Mouse (Mus musculus): ENCODE results near the gene Memo1.
A peak's percentile ranks its signal among the peaks of the same experiment; 100 is the strongest.
"Not testable (repeated sequence)": the region's sequence is repeated elsewhere in the genome, so short reads cannot be mapped to it uniquely, and the experiment has no call there.

Gene Memo1

DNA sequence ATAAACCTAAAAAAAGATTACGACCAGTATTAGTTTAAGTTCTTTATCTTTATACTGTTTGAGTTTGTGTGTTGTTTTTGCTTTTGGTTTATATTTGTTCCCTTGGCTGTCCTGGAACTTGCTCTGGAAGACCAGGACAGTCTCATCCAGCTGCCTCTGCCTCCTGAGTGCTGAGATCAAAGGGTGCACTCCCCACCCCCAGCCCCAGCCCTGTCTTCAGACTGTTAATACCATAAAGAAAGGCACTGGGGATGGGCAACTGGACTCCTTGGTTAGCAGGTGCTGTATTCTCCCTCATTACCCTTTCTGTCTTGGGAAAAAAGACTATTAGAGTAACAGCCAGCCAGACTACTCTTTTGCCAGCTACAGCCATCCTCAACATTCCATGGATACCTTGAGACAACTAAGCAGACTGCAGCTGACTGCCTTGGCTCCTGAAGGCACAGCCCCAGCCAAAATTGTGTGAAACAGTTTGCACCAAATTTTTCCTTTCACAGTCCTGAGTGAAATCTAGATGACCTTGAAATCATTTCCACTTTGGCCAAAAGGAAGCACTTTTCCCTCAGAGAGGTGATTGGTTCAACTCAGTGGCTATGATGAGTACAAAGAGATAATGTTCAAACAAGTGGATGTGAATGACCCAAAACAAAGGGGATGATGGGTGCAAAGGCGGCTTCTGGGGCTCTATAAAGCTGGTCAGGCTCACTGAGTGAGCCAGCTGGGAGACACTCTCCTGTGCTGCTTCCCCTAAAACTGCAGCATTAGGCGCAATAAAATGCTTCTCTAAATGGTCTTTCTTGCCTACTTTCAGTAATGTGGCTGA lies 30.8 kb downstream of the Memo1 start:
- DNase-seq (ENCODE audit: low read depth, low spot score) = peak; percentile 19

DNA sequence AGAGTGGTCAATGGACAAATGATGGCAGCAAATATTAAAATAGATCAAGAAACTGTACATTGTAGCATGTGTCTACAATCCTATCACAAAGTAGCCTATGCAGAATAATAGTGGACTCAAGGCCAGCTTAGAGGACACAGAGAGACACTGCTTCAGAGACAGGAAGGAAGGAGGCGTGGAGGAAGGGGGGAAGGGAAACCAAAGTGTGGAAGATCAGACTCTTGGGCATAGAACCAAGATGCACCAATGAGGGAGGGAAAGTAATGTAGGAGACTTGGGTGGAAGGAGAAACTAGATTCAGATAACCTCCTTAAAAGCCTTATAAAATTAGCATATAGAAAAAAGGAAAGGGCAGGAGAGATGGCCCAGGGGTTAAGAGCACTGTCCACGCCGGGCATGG lies 32.9 kb downstream of the Memo1 start:
- no peak for DNase-seq (ENCODE audit: low read depth, low spot score)

DNA sequence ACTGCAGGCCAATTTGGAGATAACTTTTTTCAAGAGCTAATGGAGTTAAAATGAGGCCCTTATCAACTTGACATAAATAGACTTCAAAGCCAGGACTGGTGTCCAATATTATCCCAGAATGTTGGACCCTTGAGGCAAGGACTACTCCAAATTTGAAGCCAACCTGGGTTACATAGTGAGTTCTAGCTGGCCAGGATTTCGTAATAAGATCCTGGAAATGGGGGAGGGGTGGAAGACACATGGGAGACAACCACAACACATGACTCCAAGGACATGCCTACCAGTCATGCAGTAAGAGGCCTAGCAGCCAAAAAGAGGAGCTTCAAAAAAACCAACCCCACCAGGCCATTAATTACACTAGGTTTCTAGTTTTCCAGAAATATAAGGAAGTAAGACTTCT lies 50.0 kb downstream of the Memo1 start:
- no peak for DNase-seq (ENCODE audit: low read depth, low spot score)

DNA sequence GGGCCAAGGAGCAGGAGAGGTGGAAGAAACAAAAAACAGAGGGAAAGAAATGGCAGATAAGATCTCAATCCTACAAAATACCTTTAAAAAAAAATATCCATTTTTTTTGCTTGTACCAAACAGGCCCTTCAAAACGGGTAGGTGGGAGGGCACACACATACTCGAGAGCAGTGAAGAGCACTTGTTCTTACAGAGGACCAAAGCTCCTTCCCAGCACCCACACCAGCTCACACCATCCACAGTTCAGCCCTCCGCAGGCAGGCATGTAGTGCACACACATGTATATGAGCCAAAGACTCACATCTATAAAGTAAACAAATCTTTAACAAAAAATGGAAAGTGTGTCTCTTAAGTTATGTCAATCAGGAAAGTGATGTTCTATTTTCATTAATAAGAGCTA lies 52.5 kb downstream of the Memo1 start:
- no peak for DNase-seq (ENCODE audit: low read depth, low spot score)

DNA sequence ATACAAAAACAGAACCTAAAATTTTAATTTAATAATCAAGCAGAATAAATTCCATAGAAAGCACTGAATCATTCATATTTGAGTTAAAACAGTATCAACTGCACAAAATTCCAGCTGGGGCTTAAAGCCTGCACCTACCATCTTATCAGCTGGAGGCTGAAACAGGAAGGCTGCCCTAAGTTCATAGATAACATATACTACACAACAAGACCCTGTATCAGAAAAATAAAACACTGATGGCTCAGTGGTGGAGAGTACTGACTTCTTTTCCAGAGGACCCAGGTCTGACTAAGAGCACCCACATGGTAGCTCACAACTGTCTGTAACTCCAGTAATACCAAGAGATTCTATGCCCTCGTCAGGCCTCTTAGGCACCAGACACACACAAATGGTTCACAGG lies 55.0 kb downstream of the Memo1 start:
- no peak for DNase-seq (ENCODE audit: low read depth, low spot score)

DNA sequence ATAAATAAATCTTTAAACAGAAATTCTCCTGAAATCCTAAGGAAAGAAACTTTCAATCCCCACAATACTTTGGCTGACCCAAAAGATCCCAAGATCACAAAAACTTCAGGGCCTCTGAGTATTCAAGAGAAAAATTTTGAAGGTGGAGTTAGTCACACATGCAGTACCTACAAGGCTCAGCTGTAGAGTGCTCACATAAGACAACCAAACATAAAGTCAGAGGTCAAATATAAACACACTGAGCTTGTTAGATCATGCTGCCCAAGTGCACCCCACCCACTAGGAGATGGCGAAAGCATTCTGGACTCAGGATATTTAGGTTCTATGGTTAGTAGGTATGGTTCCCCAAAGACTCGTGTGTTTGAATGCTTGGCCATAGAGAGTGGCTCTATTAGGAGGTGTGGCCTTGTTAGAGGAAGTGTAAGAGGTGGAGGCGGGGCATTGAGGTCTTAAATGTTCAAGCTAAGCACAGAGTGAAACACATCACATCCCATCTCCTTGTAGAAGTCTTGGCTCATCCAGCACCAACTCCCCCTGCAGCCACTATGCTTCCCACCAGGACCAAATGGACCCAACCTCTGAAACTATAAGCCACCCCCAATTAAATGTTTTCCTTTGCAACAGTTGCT lies 67.1 kb downstream of the Memo1 start:
- DNase-seq (ENCODE audit: low read depth, low spot score) = no peak

DNA sequence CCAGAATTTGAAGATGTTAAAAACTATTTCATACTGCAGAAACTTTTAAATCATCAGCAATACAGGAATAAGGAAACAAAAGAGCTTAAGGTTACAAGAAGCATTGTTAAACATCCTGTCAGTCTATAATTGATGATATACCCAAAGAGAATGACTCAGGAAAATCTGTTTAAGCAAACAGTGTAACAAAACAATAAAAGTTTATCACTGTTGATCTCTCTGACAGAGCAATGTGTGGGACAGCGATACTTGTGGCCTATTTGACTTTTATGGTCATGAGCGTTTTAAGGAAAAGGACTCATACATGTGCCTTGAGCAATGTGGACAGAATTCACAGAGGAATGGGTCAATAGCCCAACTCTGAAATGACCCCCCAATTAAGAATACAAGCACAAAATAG lies 78.0 kb downstream of the Memo1 start:
- DNase-seq (ENCODE audit: low read depth, low spot score) = no peak

DNA sequence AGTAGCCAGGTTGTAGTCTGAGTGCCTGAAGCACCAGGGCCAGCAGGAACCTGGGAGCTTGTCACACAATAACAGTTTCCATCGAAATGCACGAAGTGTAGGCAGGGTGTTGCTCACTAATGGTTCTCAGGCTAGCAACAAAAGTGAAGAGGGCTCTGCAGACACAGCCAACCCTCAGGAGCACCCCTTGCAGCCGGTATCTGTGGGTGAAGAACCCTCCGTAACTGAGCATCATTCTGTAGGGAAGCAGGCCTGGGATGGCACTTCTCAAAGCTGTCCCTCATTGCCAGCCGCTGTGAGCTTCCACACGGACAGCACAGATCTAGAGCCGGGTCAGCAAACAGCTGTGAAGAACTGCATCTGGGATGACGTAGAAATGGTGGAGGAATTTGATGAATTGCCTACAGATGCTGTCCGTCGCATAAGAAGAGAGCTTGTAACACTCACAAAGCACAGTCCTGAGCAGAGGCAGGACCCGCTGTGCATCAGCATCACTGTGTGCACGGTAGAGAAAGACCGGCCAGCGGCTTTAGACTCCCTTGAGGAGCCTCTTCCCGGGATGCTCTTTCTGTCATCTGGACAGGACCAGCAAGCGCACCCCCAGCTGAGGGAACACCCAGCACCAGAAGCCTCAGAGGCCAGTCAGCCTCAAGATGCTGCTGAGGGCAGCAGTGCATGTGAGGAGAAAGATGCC lies 82.3 kb downstream of the Memo1 start:
- not testable (repeated sequence) for DNase-seq (ENCODE audit: low read depth, low spot score)

DNA sequence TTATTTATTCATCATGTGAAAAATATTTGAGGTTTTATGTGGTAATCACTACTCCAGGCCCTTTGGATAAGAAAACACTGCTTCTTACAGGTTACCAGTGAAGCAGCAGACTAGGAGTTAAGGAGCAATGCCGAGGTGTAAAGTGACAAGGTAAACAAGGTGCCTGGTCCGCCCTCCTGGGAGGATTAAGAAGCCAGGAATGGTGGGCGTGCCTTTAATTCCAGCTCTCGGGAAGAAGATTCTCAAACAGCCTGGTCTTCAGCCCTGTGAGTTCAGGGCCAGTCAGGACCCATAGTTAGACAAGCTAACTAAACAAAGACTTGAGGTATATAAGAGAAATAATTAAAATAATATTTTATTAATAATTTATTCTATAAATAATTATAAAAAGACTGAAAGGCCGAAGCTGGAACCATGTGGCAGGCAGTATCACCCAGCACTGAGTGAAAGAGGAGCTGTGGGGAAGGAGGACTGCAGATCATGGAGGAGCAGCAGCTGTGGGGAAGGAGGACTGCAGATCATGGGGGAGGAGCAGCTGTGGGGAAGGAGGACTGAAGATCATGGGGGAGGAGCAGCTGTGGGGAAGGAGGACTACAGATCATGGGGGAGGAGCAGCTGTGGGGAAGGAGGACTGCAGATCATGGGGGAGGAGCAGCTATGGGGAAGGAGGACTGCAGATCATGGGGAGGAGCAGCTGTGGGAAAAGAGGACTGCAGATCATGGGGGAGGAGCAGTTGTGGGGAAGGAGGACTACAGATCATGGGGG lies 86.0 kb downstream of the Memo1 start:
- DNase-seq (ENCODE audit: low read depth, low spot score) = no peak

DNA sequence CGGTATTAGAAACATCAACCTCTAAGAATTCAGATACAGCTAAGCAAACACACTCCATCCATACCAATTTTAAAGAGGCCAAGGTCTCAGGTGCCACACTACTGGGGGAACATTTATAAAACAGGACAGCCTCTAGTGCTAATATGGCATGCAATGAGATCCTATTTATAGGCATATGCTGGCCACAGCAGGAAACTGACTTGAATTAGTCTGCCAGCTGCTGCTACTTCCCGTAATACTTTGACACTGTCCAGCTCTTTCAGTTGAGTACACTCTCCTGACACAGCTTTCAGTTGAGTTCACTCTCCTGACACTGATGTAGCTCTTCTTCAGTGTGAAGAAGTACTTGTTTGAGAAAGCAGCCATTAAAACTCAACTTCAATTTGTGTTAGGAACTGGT lies 99.4 kb downstream of the Memo1 start:
- no peak for DNase-seq (ENCODE audit: low read depth, low spot score)

DNA sequence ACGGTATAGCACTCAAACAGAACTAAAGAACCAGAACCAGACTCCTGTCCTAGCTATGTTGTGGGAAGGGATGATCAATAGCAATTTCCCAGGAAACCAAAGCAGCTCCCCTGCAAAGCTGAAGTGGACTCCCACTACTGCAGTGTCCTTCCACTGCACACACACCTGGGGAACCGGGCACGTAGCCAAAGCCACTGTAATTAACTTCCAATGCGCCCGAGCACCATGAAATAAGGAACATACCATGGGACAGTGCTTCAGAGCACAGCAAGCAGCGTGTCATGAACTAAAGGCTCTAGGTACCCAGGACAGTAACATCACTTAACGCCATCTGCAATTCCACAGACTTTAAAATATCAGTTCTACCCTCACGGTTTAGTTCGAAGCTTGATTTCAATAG lies 100.6 kb downstream of the Memo1 start:
- DNase-seq (ENCODE audit: low read depth, low spot score) = no peak

DNA sequence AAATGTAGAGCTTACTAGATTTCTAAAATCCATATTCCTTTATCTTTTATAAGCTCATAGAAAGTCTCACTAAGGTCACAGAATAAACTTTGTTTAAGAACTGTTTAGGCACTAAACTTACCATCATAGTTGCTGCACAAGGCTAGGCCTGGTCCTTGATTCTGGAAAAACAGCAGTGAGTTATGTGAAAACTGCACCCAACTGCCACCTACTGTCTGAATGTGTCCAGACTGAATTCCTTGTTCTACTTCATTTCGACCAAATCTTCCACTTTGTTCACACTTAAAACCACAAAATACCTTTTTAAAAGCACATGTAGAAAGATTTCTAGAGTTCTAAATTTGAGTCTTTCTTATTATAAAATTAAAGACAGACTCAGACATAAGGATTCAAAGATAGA lies 101.9 kb downstream of the Memo1 start:
- DNase-seq (ENCODE audit: low read depth, low spot score) = no peak

DNA sequence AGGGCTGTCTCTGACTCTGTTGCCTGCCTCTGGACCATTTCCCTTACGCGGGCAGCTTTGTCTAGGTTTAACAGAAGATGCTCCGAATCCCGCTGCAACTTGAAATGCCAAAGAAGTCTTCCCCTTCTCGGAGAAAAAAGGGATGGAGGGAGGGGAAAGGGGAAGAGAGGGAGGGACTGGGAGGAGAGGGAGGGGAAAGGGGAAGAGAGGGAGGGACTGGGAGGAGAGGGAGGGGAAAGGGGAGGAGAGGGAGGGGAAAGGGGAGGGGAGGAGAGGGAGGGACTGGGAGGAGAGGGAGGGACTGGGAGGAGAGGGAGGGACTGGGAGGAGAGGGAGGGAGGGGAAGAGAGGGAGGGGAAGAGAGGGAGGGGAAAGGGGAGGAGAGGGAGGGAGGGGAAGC lies 103.9 kb downstream of the Memo1 start:
- peak; percentile 52 for DNase-seq (ENCODE audit: low read depth, low spot score)

DNA sequence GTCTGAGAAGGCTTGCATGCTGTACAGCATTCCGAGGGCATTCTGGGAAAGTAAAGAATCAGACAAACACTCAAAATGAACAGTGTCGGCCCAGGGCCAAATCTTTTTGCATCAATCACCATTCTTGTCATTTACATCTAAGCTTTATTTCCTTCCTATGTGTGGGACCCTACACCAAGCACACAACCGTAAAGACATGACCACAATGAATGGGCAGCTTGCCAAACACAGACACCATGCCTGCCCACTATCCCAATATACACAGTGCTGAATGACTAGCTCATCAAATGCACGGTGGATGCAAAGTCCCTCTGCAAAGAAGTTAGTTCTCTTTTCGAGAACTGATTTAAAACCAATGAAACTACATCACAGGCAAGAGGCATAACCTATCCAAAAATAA lies 109.1 kb downstream of the Memo1 start:
- DNase-seq (ENCODE audit: low read depth, low spot score) = no peak

DNA sequence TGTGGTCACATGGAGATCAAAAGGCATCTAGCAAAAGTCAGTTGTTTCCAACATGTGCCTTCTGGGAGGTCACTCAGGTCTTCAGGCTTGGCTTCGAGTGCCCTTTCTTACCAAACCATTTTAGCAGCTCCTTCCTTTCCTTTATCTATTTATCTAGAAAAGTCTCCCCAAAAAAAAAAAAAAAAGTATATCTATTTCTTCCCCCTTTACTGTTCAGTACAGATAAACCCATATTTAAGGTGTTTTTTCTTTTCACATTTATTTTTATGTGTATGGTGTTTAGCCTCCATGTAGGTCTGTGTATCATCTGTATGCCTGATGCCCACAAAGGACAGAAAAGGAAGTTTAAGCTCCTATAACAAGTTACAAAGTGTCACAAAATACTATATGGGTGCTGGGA lies 110.6 kb downstream of the Memo1 start:
- no peak for DNase-seq (ENCODE audit: low read depth, low spot score)

DNA sequence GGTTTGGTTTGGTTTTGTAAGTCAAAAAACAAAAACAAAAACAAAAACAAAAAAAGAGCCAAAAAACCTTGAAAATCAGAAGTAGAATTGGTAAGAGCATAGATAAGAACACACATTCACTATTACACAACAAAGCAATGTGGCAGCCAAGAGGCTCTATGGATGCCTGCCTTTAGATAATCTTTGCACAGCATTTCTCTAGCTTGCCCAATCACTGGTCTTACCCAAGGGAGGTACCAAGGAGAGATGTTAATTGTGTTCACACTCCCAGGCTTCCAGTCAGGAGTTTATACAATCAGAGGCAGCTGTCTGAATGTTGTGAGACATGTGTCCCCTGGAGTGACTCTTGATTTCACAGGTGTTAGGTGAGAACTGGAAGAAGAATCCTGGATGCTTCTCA lies 114.4 kb downstream of the Memo1 start:
- no peak for DNase-seq (ENCODE audit: low read depth, low spot score)

DNA sequence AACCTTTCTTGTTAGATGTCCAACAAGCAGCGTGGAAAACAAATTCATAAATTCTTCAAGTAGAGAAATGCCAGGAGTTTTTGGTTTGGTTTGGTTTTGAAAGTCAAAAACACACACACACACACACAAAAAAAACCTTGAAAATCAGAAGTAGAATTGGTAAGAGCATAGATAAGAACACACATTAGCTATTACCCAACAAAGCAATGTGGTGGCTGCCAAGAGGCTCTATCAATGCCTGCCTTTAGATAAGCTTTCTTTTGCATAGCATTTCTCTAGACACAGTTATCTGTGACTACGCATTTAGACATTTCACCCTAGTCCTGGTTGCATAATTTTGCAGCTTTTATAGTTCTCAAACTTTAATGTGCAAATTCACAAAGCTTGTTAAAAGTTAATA lies 115.7 kb downstream of the Memo1 start:
- DNase-seq (ENCODE audit: low read depth, low spot score) = not testable (repeated sequence)

DNA sequence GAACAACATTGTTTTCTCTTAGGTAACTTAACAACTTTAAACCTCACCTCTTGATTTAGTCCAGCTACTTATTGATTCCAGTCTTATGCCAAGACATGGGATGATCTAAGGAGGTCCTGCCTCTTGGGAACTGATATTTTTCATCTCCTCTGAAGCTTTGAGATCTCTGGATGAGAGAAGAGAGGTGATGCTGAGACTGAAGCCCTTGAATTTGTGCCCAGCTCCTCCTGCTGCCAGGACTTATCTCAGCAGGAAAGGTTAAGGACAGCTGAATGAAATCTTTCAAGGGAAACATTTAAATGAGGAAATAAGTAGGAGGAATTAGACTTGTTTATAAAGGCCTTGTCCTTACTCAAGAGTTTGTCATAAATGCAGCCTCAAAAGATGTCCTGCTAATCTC lies 121.6 kb downstream of the Memo1 start:
- no peak for DNase-seq (ENCODE audit: low read depth, low spot score)

DNA sequence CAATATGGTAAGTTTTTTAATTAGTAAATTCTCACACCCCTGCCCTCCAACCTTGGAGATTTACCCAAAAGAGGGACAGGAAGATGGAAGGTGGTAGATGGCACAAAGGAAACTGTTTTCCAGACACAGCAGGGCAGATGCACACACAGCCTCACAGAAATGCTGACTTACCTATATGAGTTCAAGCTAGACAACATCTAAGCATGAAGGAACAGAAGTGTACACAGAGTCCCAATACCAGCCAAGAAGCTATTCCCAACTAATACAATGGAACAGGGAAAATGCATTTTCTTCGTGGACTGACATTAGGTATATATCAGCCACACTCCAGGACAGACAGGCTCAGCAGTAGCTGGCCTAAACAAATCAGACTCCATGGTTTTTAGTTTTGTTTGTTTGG lies 122.5 kb downstream of the Memo1 start:
- DNase-seq (ENCODE audit: low read depth, low spot score) = no peak

DNA sequence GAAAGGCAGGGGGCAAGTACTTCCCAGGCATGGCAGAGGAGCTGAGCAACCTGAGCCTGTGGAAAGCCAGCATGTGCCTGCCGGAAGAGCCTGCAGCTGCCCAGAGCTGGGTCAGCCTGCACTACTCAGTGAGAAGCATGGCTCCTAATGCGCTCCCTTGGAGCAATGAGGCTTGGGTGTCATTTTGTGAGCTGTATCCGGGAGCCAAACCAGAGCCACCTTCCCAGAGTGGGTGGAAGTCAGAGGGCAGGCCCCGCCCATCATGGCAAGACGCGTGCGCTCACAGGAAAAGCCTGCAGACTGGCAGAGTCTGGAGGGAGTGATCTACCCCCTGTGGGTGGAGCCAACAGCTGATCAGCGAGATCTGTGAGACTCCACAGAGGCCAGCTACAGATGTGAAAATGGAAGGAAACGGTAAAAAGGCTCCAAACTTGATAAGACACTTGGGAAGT lies 135.9 kb downstream of the Memo1 start:
- DNase-seq (ENCODE audit: low read depth, low spot score) = peak; percentile 76

DNA sequence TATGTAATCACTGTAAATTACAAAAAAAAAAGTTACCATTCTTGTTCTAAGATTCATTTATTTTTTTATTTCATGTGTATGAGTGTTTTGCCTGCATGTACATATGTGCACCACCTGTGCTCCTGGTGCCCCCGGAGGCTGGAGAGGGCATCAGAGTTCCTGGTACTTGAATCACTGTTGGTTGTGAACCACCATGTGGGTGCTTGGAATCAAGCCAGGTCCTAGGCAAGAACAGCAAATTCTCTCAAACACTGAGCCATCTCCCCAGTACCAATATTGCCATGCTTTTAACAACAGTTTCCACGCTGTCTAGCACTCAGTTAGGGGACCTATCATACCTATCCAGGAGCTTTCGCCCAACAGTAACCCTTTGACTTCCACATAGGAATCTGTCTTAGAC lies 137.2 kb downstream of the Memo1 start:
- DNase-seq (ENCODE audit: low read depth, low spot score) = no peak
